Mouse (Mus musculus): ENCODE data around the gene Gnai2. TPM values are rescaled to one million over a fixed set of nuclear protein-coding genes. Genes with fewer than 3 reads are reported as not detected.

Gnai2 gene
- polyA plus RNA-seq, 1 experiment from 2014 or later = 334 TPM

GRCm38 (mm10) chr9:107615035-107615434 lies 20.1 kb downstream of the Gnai2 start:
- no peak overlapping the region for H3K9ac ChIP-seq
- H3K27me3 ChIP-seq (replicated peaks) = no peaks in the 10 kb centered on the region
- H3K4me3 ChIP-seq (replicated peaks) = no peak overlapping the region
- ATAC-seq = no peak
- no peak overlapping the region for H3K27ac ChIP-seq
- no peak overlapping the region for H3K4me2 ChIP-seq (replicated peaks)
- H3K36me3 ChIP-seq = peaks cover 30% of the 10 kb centered on the region
- H3K9me3 ChIP-seq = no peaks in the 10 kb centered on the region
- WGBS = 74% methylated on average over 4 of the region's 4 CpGs
- H3K4me1 ChIP-seq (replicated peaks) = peaks cover 38% of the 10 kb centered on the region

- H3K9me3 ChIP-seq = no peaks in the 10 kb centered on the region
- peak; percentile 29 for ATAC-seq
- 9% methylated on average over 12 of the region's 12 CpGs for WGBS
- peaks cover 32% of the 10 kb centered on the region for H3K4me1 ChIP-seq (replicated peaks)
- peaks cover 21% of the 10 kb centered on the region; the same call in 1 of the 2 replicates for H3K36me3 ChIP-seq
- H3K4me3 ChIP-seq (replicated peaks) = peak overlapping the region; percentile 2; the same call in 1 of the 2 replicates
- peak overlapping the region; percentile 86 for H3K27ac ChIP-seq
- H3K9ac ChIP-seq = peak overlapping the region; percentile 34
- no peaks in the 10 kb centered on the region for H3K27me3 ChIP-seq (replicated peaks)
- H3K4me2 ChIP-seq (replicated peaks) = peak overlapping the region; percentile 82
Measured at GRCm38 (mm10) chr9:107612945-107613569, 22.1 kb downstream of the Gnai2 start.

DNA sequence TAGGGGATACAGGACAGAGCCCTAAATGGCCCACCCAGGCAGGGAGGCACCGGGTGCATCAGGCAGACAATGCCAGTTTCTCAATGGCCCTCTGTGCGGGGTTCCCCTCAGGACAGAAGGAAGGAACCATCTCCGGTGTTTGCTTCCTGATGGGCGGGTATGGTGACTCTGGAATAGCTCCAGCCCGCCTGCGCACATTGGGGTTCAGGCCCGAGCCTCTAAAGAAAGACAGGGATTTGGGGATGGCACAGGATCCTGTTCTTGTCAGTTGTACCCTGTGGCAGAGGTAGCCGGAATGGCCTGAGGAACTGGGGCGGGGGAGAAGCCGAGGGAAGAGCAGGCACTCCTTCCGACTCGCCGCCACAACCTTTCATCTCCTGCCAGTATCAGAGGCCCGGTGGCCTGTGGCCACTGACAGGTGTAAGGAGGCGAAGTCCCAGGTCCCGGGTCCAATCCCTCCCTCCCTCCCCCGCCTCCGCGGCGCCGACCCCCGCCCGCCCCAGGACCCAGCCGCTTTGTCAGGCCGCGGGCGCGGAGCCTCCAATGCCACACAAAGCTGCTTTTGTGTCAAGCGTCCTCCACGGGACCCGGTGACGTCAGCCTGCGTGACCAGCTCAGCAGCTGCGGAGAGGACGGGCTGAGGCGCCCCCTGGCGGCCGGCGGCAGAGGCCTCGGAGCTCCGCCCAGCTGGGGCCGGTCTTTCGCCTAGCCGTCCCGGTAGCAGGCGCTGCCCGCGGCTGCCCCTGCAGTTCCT lies 22.8 kb downstream of the Gnai2 start:
- peak; percentile 92 for ATAC-seq
- Histone ChIP-seq H3K36me3 (peaks cover 21% of the 10 kb centered on the region; the same call in 1 of the 2 replicates), H3K4me1 (replicated peaks) (peaks cover 39% of the 10 kb centered on the region), H3K27me3 (replicated peaks) (no peaks in the 10 kb centered on the region), H3K27ac (peak overlapping the region; percentile 92), H3K9ac (peak overlapping the region; percentile 55), H3K9me3 (no peaks in the 10 kb centered on the region), H3K4me3 (replicated peaks) (peak overlapping the region; percentile 35), H3K4me2 (replicated peaks) (peak overlapping the region; percentile 82)
- 5% methylated on average over 40 of the region's 48 CpGs for WGBS

- Histone ChIP-seq H3K4me3 (replicated peaks) (peak overlapping the region; percentile 35), H3K27ac (peak overlapping the region; percentile 92), H3K36me3 (peaks cover 17% of the 10 kb centered on the region; the same call in 1 of the 2 replicates), H3K27me3 (replicated peaks) (no peaks in the 10 kb centered on the region), H3K4me2 (replicated peaks) (peak overlapping the region; percentile 82), H3K4me1 (replicated peaks) (peaks cover 46% of the 10 kb centered on the region), H3K9ac (peak overlapping the region; percentile 55), H3K9me3 (no peaks in the 10 kb centered on the region)
- WGBS = 71% methylated on average over 6 of the region's 6 CpGs
- no peak for ATAC-seq
Measured at GRCm38 (mm10) chr9:107611456-107612190, 23.5 kb downstream of the Gnai2 start.

- Histone ChIP-seq H3K36me3 (no peaks in the 10 kb centered on the region), H3K4me2 (replicated peaks) (peak overlapping the region; percentile 59; the same call in 1 of the 2 replicates), H3K4me1 (replicated peaks) (peaks cover 61% of the 10 kb centered on the region), H3K4me3 (replicated peaks) (no peak overlapping the region), H3K9me3 (no peaks in the 10 kb centered on the region), H3K9ac (no peak overlapping the region), H3K27me3 (replicated peaks) (no peaks in the 10 kb centered on the region), H3K27ac (peak overlapping the region; percentile 7; the same call in 1 of the 2 replicates)
- ATAC-seq = no peak
- 64% methylated on average over 4 of the region's 4 CpGs for whole genome bisulfite sequencing
Measured at GRCm38 (mm10) chr9:107609433-107609830, 25.7 kb downstream of the Gnai2 start.

DNA sequence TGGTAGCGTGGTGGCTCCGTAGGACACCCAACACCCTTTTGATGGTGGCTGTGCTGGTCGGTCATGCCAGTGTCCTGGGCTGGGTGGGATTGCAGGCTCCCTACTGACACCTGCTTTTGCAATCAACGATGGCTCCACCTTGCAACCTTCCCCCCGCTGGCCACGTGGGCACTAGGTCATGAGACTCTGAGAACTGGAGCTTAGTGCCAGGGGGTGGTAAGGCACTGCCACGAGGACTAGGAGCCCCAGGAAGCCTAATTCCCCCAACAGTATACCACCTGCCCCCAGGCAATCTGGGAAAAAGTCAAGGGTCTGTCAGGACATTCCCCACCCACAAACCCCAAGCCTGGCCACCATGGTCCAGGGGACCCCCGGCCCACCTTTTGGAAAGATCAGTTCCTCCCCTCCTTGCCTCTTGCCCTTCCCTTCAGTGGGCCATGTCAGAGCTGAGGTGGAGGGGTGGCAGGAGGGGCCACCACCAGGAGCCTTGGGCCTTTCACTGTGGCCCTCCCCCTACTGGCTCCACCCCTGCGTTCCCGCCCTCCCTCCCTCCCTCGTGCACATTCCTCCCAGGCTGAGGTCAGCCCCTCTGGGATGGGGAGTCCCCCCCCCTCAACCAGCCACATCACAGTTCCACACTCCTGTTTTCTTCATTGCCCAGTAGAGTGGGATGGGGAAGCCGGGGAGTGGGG lies 26.3 kb downstream of the Gnai2 start, which contains the start of gene Sema3b:
Gene Sema3b (minus strand): TSS at position 489 of the 692 bp plus-strand sequence.
- no peak within 1 kb of the TSS for H3K4me3 ChIP-seq (replicated peaks)
- no peaks in the 10 kb centered on the region for H3K27me3 ChIP-seq (replicated peaks)
- no peaks in the 10 kb centered on the region for H3K36me3 ChIP-seq
- H3K27ac ChIP-seq = peak within 1 kb of the TSS; percentile 86
- ATAC-seq = no peak
- H3K9ac ChIP-seq = peak within 1 kb of the TSS; percentile 26; the same call in 1 of the 2 replicates
- 40% methylated on average over 12 of the region's 12 CpGs for WGBS
- peaks cover 64% of the 10 kb centered on the region for H3K4me1 ChIP-seq (replicated peaks)
- H3K9me3 ChIP-seq = no peaks in the 10 kb centered on the region
- peak within 1 kb of the TSS; percentile 59 for H3K4me2 ChIP-seq (replicated peaks)

GRCm38 (mm10) chr9:107607653-107608245 lies 27.4 kb downstream of the Gnai2 start:
- H3K27ac ChIP-seq = peak overlapping the region; percentile 86
- peaks cover 66% of the 10 kb centered on the region for H3K4me1 ChIP-seq (replicated peaks)
- no peak for ATAC-seq
- H3K36me3 ChIP-seq = no peaks in the 10 kb centered on the region
- H3K4me2 ChIP-seq (replicated peaks) = peak overlapping the region; percentile 59
- no peaks in the 10 kb centered on the region for H3K9me3 ChIP-seq
- peak overlapping the region; percentile 26; the same call in 1 of the 2 replicates for H3K9ac ChIP-seq
- H3K27me3 ChIP-seq (replicated peaks) = no peaks in the 10 kb centered on the region
- WGBS = 35% methylated on average over 9 of the region's 9 CpGs
- H3K4me3 ChIP-seq (replicated peaks) = no peak overlapping the region

DNA sequence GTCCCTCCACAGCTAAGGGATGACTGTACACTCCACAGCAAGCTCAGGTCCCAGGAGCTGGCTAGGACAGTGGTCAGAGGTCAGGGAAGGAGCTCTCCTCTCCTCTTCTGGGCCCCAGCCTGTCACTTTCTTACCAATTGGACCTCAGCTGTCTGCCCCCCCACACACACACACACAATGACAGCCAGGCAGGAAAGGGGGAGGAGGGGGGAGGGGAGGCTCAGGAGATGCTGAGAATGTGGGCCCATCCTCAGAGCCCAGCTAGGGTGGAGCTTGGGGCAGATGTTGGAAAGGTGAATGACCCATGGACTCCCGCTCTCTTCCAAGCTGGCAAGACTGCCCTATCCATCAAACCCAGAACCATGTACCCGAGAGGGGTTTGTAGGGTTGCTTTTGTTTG lies 28.1 kb downstream of the Gnai2 start:
- Histone ChIP-seq H3K9me3 (no peaks in the 10 kb centered on the region), H3K4me2 (replicated peaks) (peak overlapping the region; percentile 59), H3K27ac (peak overlapping the region; percentile 86), H3K36me3 (no peaks in the 10 kb centered on the region), H3K9ac (peak overlapping the region; percentile 29; the same call in 1 of the 2 replicates), H3K4me3 (replicated peaks) (peak overlapping the region; percentile 23), H3K27me3 (replicated peaks) (no peaks in the 10 kb centered on the region), H3K4me1 (replicated peaks) (peaks cover 62% of the 10 kb centered on the region)
- ATAC-seq = peak; percentile 1; the same call in 1 of the 2 replicates
- 53% methylated on average over 2 of the region's 2 CpGs for WGBS

GRCm38 (mm10) chr9:107606591-107606990 lies 28.6 kb downstream of the Gnai2 start:
- H3K9me3 ChIP-seq = no peaks in the 10 kb centered on the region
- H3K9ac ChIP-seq = peak overlapping the region; percentile 29; the same call in 1 of the 2 replicates
- peaks cover 58% of the 10 kb centered on the region for H3K4me1 ChIP-seq (replicated peaks)
- H3K36me3 ChIP-seq = no peaks in the 10 kb centered on the region
- 15% methylated on average over 9 of the region's 9 CpGs for WGBS
- peak; percentile 55 for ATAC-seq
- peak overlapping the region; percentile 59 for H3K4me2 ChIP-seq (replicated peaks)
- H3K27me3 ChIP-seq (replicated peaks) = no peaks in the 10 kb centered on the region
- H3K4me3 ChIP-seq (replicated peaks) = peak overlapping the region; percentile 23
- H3K27ac ChIP-seq = peak overlapping the region; percentile 86

DNA sequence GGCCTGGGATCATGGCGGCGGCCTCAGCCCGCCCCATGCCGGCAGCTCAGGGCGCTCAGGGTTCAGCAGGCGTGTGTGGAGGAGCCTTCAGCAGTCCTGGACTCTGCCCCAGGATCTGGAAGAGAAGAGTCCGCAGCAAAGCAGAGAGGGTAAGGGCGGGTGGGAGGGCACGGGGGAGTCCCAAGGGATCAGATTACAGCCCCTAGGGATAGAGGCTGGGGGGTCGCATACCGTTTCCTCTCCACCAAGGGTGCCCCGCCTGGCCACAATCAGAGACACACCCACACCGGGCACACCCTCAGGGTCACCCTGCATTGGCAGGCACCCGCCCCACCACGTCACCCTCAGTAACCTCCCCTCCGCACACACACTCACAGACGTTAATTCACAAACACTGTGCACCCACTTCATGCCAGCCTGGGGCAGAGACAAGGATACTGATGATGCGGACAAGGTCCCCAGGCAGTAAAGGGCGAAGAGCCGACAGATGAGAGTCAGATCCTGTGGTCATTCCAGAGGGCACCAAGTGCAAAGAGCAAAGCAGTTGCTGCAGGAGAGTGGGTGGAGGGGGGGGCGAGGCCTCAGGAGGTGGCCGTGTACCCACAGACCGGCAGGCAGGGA lies 30.0 kb downstream of the Gnai2 start:
- ATAC-seq = peak; percentile 69
- H3K9ac ChIP-seq = peak overlapping the region; percentile 46; the same call in 1 of the 2 replicates
- 26% methylated on average over 23 of the region's 23 CpGs for WGBS

DNA sequence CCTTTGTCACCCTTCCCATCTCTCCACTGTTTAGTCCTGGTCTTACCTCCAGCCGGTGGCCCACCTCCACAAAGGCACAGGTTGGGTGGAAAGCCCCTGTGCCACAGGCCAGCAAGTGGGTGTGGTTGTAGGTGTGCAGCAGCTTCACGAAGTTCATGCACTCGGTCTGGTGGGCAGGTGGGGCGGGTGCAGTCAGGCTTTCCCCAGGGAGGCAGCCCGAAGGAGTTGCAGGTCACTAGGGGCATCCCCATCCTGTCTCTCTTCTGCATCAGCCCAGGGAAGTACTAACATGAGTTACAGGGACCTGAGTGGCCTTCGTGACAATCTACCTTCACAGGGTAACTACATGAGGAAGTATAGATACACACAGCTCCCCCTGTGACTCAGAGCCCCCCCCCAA lies 31.9 kb downstream of the Gnai2 start:
- Histone ChIP-seq H3K27ac (no peak overlapping the region), H3K27me3 (replicated peaks) (no peaks in the 10 kb centered on the region), H3K9me3 (no peaks in the 10 kb centered on the region), H3K36me3 (no peaks in the 10 kb centered on the region), H3K9ac (no peak overlapping the region), H3K4me3 (replicated peaks) (no peak overlapping the region), H3K4me2 (replicated peaks) (peak overlapping the region; percentile 59), H3K4me1 (replicated peaks) (peaks cover 55% of the 10 kb centered on the region)
- no peak for ATAC-seq
- WGBS = 71% methylated on average over 6 of the region's 6 CpGs

More for the DNA sequence above, 30.0 kb downstream of the Gnai2 start:
- H3K4me3 ChIP-seq (replicated peaks) = peak overlapping the region; percentile 42
- H3K27ac ChIP-seq = peak overlapping the region; percentile 86
- H3K4me1 ChIP-seq (replicated peaks) = peaks cover 56% of the 10 kb centered on the region
- H3K27me3 ChIP-seq (replicated peaks) = no peaks in the 10 kb centered on the region
- peak overlapping the region; percentile 59 for H3K4me2 ChIP-seq (replicated peaks)
- no peaks in the 10 kb centered on the region for H3K9me3 ChIP-seq
- H3K36me3 ChIP-seq = no peaks in the 10 kb centered on the region
